Mouse (Mus musculus) adrenal gland, postnatal 10 days (tissue): ENCODE results near the gene Plg. TPM values are rescaled to one million over a fixed set of nuclear protein-coding genes. Genes with fewer than 3 reads are reported as not detected.

Experiments used
- DNase-seq: peaks from one replicate; pipeline ENCODE4 v3.0.0; 2021; ENCODE audit warnings: mixed read lengths
- total RNA-seq, 2 experiments: library from RNA; stranded (reverse); gene quantifications; 2 replicates each; pipeline ENCODE4 v1.2.3; 2021

The Plg gene
- total RNA-seq, 2 experiments from 2014 or later = 184 to 460 TPM

DNA sequence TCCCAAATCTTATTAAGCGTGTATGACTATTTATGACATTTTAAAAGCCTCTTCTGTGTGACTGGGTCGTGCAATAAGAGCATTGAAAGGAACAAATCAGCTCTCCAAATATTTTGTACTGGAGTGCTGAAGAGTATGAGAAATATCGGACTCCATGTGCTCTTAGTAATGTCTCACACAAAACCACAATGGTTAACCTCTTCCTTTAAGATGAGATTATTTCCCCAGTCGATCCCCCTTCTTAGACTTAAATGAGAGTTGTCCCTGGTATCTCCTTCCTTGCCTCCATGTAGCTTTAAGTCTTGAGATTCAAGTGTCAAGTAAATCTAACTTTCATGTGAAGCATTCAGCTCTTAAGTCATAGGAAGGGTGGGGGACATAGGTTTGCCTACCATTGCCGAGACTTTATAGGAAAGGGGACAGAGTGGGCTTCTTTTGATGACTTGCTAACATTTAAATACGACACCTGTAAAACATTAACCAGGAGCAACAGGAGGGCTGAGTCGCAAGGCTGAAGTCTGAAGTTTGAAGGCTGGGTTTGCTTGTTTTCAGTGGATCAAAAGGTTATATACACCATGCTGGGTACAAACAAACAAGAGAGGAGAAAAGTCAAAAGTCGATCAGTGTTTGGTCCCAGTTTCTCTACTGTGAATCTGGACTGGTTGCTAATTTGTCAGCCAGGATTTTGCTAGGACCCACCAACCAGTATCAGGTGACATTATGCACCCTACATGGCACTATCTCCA, 6.8 kb downstream of the Plg start:
- no peak for DNase-seq

GRCm38 (mm10) chr17:12387781-12388180, 9.4 kb downstream of the Plg start:
- DNase-seq = no peak

DNA sequence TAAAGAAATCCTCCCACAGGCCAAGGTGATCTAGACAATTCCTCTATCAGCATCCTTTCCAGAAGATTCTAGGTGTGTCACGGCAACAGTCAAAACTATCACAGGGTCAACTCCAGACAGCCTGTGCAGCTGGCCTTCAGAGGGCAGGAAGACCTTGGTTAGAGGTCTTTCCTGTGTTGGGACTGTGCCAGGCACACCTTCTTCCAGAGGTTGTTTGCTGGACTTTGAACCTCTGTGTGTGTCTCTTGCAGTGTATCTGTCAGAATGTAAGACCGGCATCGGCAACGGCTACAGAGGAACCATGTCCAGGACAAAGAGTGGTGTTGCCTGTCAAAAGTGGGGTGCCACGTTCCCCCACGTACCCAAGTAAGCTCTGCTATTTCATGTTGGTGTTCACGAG, 9.8 kb downstream of the Plg start:
- DNase-seq = no peak

GRCm38 (mm10) chr17:12396163-12396677, 17.8 kb downstream of the Plg start:
- no peak for DNase-seq

DNA sequence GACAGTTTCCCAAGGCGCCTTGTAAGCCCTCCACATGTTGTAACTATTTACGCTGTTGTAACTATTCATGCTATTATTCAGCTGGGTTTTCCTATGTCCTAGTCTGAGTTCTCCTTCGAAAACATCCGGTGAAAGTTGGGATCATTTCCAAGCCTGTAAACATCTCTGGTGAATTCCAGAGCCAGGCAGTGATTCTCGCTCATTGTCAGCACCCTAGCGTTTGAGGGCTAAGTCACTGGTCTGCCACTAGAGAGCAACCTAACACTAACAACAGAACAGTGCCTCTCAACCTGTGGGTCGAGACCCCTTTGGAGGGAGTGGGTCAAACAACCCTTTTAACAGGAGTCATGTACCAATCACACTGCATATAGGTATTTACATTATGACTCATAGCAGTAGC, 25.0 kb downstream of the Plg start:
- no peak for DNase-seq

GRCm38 (mm10) chr17:12409346-12409944, 31.0 kb downstream of the Plg start:
- no peak for DNase-seq

- DNase-seq = no peak
These were observed 33.9 kb downstream of the Plg start for GRCm38 (mm10) chr17:12412181-12412890.

DNA sequence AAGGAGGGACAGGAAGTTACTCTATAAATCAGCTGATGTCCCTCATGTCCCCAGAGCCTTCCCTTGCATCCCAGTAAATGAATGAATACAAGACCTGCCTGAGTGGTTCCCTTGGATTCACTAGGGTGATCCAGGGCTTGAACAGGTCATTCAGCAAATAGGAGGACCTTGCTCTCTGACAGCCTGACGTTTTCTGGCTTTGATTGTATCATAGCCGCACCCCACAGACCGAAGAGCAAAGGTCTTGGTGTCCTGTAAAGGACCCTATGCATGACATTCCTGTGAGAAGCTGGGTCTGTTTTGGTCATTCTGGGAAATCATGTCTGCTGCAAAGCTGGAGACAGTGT, 34.5 kb downstream of the Plg start:
- no peak for DNase-seq

DNA sequence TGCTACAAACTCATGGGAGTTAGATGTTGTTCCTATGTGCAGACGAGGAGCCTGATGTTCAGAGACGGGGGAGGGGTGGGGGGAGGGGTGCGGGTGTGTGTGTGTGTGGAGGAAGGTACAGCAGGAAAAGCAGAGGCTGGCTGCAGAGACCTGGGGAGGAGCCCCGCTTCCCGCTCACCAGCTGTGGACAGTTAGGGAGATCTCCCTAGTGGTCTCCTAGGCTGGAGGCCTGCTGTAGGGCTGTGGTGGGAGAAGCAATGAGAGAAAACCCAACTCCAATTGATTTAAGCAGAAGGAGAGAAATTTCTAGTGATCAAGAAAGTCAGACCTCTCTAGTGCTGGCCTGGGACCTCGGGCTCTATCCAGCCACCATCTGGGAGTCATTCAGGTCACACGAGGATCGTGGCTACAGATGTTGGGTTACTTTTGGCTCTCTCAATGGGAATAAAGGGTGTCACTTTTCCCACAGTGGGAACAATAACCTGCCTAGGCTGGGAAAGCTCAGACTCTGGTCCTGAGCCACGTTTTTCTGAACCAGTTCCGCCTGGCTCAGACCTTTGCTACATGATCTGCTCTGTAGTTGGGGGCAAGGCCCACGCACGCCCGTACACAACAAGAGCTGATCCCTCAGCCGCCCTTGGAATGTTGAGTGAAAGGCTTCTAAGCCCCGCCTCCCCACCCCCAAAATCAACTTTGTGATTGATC, 36.8 kb downstream of the Plg start:
- peak; percentile 48 for DNase-seq

DNA sequence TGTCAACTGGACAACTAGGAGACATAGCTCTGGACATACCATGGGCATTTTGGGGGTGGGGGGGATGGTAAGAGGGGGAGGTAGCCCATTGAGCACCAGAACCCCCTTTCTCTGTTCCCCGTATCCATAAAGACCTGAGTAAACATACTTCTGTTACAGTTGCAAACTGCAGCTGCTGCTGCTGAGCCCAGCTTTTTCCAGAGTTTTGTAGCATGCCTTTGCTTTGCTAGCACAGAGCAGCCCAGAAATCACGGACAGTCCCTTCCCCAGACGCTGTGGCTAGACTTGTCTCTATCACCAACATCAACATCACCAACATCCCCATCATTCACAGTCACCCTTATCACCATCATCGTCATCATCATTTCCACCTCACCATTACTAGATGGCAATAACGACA, 37.3 kb downstream of the Plg start:
- DNase-seq = no peak

GRCm38 (mm10) chr17:12416250-12416895, 38.0 kb downstream of the Plg start:
- peak; percentile 86 for DNase-seq

DNA sequence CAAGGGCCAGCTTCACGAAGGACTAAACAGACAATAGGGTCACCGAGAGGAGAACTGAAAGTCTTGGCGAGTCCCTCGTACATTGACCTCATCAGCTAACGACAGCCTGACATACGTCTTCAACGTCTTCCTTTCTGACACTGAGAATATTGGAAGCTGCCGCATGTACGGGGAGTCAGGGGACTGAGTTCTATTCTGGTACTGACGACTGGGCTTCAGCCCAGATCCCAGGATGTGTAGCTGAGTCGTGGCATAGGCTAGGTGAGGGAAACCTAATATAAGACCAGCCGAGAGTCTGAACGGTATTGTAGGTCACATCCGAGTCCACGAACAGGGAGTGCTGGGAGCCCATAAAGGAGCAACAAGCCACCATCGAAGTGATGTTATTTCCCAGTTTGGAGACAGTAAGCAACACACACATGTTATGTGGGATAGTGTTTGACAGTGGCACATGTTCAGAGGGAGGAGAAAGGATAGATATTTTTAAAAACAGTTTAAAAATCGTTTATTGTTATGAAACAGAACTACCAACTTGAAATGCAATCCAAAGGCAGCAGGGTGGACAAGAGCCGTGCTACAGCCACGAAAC, 41.2 kb downstream of the Plg start:
- DNase-seq = no peak

- DNase-seq = peak; percentile 33
These were observed 42.6 kb downstream of the Plg start for GRCm38 (mm10) chr17:12420886-12421574.

DNA sequence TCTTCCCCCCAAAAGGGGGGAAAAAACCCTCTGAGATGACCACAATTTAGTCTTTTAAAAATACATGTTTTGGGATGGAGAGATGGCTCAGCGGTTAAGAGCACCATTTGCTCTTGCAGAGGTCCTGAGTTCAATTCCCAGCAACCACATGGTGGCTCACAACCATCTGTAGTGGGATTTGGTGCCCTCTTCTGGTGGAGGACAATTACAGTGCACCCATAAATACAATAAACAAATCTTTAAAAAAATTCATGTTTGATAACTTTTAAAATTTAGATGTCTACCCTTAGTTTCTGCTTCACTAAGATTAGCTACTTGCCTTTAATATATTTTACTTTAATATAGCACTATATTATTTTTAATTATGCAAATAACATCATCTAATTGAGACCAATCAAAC, 43.7 kb downstream of the Plg start:
- DNase-seq = no peak

GRCm38 (mm10) chr17:12427156-12427555, 48.7 kb downstream of the Plg start:
- no peak for DNase-seq

- no peak for DNase-seq
These were observed 50.0 kb downstream of the Plg start for GRCm38 (mm10) chr17:12428369-12428768.

DNA sequence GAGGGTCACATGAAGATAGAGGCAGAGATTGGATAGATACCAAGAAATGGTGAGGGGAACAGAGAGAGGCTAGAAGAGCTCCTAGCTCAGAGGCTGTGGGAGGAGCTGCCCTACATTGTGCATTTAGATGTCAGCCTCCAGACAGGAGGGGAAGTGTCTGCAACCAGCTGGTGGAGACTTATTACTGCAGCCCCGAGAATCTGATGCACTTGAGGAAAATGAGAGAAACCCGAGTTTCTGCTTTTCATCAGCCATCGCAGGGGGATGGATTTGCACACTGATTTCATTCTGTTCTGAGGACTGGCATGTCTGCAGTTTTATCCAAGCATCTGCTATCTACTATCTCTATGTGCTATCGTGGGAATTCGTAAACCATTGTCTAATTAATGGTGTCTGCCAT, 53.3 kb downstream of the Plg start:
- no peak for DNase-seq

GRCm38 (mm10) chr17:12437771-12438170, 59.4 kb downstream of the Plg start:
- DNase-seq = no peak

DNA sequence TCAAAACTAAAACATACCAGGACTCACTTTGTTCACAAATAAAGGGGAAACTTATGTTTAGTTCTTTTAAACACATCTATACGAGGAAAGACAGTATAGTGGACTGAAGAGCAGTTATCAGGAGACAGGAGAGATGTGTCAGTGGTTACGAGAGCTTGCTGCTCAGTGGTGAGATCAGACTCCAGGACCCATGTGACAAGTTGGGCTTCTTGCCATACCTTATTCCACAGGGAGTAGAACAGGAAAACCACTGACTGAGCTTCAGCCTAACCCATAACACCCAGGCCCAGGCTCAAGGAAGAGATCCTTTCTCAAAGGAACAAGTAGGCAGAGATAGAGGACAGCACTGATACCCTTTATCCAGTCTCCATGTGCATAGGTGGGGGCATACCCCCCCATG, 66.2 kb downstream of the Plg start:
- DNase-seq = peak; percentile 64

- peak; percentile 10 for DNase-seq
These were observed 72.8 kb downstream of the Plg start for GRCm38 (mm10) chr17:12451234-12451633.

DNA sequence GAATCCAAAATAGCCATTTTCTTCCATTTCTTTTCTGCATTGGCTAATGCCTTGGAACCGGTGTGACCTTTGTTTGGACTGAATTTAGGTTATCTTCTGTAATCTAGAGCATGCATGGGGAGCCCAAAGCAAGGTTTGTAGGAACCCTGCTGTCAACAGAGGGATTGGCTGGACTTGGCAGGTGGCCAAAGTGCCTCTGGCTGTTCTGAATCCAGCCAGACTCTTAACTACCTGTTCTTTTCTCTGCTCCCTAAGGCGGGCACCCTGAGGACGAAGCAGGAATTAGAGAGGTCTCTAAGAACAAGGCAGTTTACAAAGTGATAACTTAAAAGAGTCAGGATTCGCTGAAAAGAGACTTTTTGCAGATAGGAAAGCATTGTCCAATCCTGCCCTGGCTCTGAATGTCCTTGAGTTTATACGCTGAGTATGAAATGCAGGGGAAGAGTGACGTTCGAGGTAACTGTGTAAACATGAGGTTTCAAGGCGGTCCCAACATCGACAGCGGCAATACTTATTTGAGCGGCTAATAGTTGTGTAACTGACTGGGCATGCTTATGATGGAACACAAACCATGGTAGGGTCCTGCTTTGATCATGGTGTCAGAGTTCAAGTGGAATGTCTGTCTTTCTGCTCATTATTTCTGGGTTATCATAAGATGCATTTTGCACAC, 74.6 kb downstream of the Plg start:
- peak; percentile 46 for DNase-seq
